Mouse (Mus musculus): ENCODE measurements around the gene ccdc198. TPM values are rescaled to one million over a fixed set of nuclear protein-coding genes. Genes with fewer than 3 reads are reported as not detected.

ccdc198 gene
- polyA plus RNA-seq, 1 experiment from 2014 or later: 0.04 TPM

GRCm38 (mm10) chr14:49173290-49174135 lies 71.8 kb downstream of the ccdc198 start:
- H3K4me2 ChIP-seq (replicated peaks): peak overlapping the region; percentile 96
- peak overlapping the region; percentile 97 for H3K4me3 ChIP-seq
- H3K9me3 ChIP-seq: no peaks in the 10 kb centered on the region
- H3K27me3 ChIP-seq: no peaks in the 10 kb centered on the region
- H3K4me1 ChIP-seq: peaks cover 26% of the 10 kb centered on the region
- H3K36me3 ChIP-seq: peaks cover 3% of the 10 kb centered on the region; the same call in 1 of the 2 replicates
- ATAC-seq (ENCODE audit: low FRiP score, low read depth): no peak
- H3K9ac ChIP-seq: peak overlapping the region; percentile 97
- H3K27ac ChIP-seq: no peak overlapping the region
- WGBS: 43% methylated on average over 16 of the region's 16 CpGs

GRCm38 (mm10) chr14:49172582-49172988 lies 72.7 kb downstream of the ccdc198 start:
- Histone ChIP-seq H3K27ac (peak overlapping the region; percentile 67), H3K4me3 (peak overlapping the region; percentile 97), H3K9ac (peak overlapping the region; percentile 97), H3K4me1 (peaks cover 26% of the 10 kb centered on the region), H3K36me3 (no peaks in the 10 kb centered on the region), H3K9me3 (no peaks in the 10 kb centered on the region), H3K27me3 (no peaks in the 10 kb centered on the region), H3K4me2 (replicated peaks) (peak overlapping the region; percentile 96)
- under 1% methylated on average over 46 of the region's 46 CpGs for WGBS
- peak; percentile 77 for ATAC-seq (ENCODE audit: low FRiP score, low read depth)

DNA sequence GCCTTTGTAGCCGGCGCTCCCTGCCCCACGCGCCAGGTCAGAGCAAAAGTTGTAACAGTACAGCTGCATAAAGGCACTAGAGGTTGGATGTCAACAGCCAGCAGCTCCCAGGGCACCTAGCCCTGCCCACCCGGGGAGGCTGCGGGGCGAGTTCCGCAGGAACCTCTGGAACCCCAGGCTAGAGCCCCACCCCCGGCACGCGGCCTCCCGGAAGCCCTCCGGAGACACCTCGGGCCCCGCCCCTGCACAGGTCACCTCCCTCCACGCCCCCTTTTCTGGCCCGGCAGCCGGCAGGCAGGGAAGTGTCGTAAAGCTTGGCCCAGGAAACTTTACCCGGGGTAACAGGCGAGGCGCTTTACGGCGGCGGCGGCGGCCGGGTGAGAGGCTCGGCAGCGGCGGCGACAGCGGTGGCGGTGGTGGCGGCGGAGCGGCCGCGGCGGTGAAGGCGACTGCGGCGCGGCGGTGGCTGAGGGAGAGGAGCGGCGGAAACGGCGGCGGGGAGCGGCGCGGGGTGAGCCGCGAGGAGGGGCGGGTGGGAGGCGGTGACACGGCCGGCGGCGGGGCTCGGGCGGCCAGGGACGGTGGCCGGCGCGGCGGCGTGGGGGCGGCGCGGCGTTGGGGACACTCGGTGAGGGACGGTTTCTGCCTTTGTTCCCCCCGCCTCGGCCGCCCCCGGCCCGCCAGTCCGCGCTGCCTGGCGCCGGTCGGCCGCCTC lies 73.2 kb downstream of the ccdc198 start, which contains the start of gene Naa30:
TSS of gene Naa30 (plus strand) at position 360 of the 715 bp plus-strand sequence.
- WGBS: 1% methylated on average over 60 of the region's 86 CpGs
- Histone ChIP-seq H3K27me3 (no peaks in the 10 kb centered on the region), H3K36me3 (no peaks in the 10 kb centered on the region), H3K4me2 (replicated peaks) (peak within 1 kb of the TSS; percentile 96), H3K4me1 (peaks cover 26% of the 10 kb centered on the region), H3K9ac (peak within 1 kb of the TSS; percentile 97), H3K27ac (peak within 1 kb of the TSS; percentile 67), H3K9me3 (no peaks in the 10 kb centered on the region), H3K4me3 (peak within 1 kb of the TSS; percentile 97)
- peak; percentile 92 for ATAC-seq (ENCODE audit: low FRiP score, low read depth)

DNA sequence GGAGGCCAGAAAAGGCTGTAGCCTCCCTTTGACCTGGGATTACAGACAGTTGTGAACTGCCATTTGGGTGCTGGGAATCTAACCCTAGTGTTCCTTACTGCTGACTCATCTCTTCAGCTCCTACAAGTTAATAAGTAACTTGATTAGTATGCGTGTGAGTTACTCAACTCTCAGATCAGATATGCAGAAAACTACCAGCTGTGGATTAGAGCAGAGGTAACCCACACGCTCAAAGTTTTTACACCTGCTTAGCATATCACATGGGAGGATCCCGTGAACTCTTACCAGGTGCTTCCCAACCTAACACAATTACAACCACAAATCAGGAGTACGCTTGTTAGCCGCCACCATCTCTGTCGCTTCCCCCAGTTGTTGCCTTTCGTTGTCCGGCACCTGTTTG lies 74.0 kb downstream of the ccdc198 start:
- Histone ChIP-seq H3K27me3 (no peaks in the 10 kb centered on the region), H3K4me2 (replicated peaks) (peak overlapping the region; percentile 68), H3K4me3 (peak overlapping the region; percentile 97), H3K9me3 (no peaks in the 10 kb centered on the region), H3K36me3 (no peaks in the 10 kb centered on the region), H3K27ac (no peak overlapping the region), H3K9ac (peak overlapping the region; percentile 97), H3K4me1 (peaks cover 26% of the 10 kb centered on the region)
- WGBS: 24% methylated on average over 8 of the region's 8 CpGs
- ATAC-seq (ENCODE audit: low FRiP score, low read depth): peak; percentile 24; the same call in 1 of the 2 replicates

Other genes with a start within 250 kb of the ccdc198 start
- gene Ap5m1, start 179.4 kb downstream of the ccdc198 start, polyA plus RNA-seq (2015; fragmentation: Nextera tagmentation; extraction: Ambion mirVana): 23.4 and 23.8 TPM in 2 replicates
- gene Exoc5, start 178.8 kb downstream of the ccdc198 start, polyA plus RNA-seq (2015; fragmentation: Nextera tagmentation; extraction: Ambion mirVana): 47.5 and 48.2 TPM in 2 replicates
- gene Naa30, start 73.2 kb downstream of the ccdc198 start, polyA plus RNA-seq (2015; fragmentation: Nextera tagmentation; extraction: Ambion mirVana): 9.8 and 10.3 TPM in 2 replicates